Mouse (Mus musculus) hindbrain, embryonic 13.5 days (tissue): ENCODE measurements around the gene Foxa1. TPM values are rescaled to one million over a fixed set of nuclear protein-coding genes. Genes with fewer than 3 reads are reported as not detected.

Experiments
- ATAC-seq: fragments of 200-750 bp; cut with Nextera tagmentation; 2 replicates; pipeline ENCODE4 v1.8.0; 2017; ENCODE audit warnings: moderate TSS enrichment; ENCODE audit not compliant: low FRiP score
- H3K27ac ChIP-seq: fragments of 300-500 bp; sonication (generic); 2 replicates; pipeline ENCODE4 v1.5.1; 2015; ENCODE audit warnings: inconsistent platforms, mild to moderate bottlenecking, moderate library complexity
- H3K27me3 ChIP-seq: fragments of 300-500 bp; sonication (generic); 2 replicates; pipeline ENCODE4 v1.6.1; 2015; ENCODE audit warnings: mild to moderate bottlenecking, inconsistent platforms
- H3K36me3 ChIP-seq: fragments of 300-500 bp; sonication (generic); 2 replicates; pipeline ENCODE4 v1.6.1; 2015; ENCODE audit warnings: mild to moderate bottlenecking, inconsistent platforms
- H3K4me1 ChIP-seq: fragments of 300-500 bp; sonication (generic); replicated peaks from 2 replicates; pipeline ENCODE4 v1.6.1; 2015; ENCODE audit warnings: inconsistent platforms
- H3K4me2 ChIP-seq: fragments of 300-500 bp; sonication (generic); 2 replicates; pipeline ENCODE4 v1.6.1; 2015; ENCODE audit warnings: inconsistent platforms, mild to moderate bottlenecking, moderate library complexity
- H3K4me3 ChIP-seq: fragments of 300-500 bp; sonication (generic); 2 replicates; pipeline ENCODE4 v1.5.1; 2015; ENCODE audit warnings: mild to moderate bottlenecking, inconsistent platforms
- H3K9ac ChIP-seq: fragments of 300-500 bp; sonication (generic); 2 replicates; pipeline ENCODE4 v1.6.1; 2015; ENCODE audit warnings: mild to moderate bottlenecking, inconsistent platforms
- H3K9me3 ChIP-seq: fragments of 300-500 bp; sonication (generic); 2 replicates; pipeline ENCODE4 v1.6.1; 2016; ENCODE audit warnings: inconsistent platforms
- WGBS: fragments of 180-500 bp; shearing (Covaris S2); methylation state at CpG from one replicate; pipeline ENCODE4 v1.1.7; 2015; 5-methylcytosine and 5-hydroxymethylcytosine counted together
- polyA plus RNA-seq: library from polyadenylated mRNA; unstranded; fragments of >200 nt; fragmentation: Nextera tagmentation; extraction: Ambion mirVana; gene quantifications from 2 replicates; pipeline ENCODE4 v1.2.1, GENCODE M21; 2015

The Foxa1 gene
- polyA plus RNA-seq, 1 experiment from 2014 or later: 0.43 TPM

GRCm38 (mm10) chr12:57537791-57538587 is 8.7 kb downstream of the Foxa1 start:
- WGBS: under 1% methylated on average over 21 of the region's 21 CpGs
- Histone ChIP-seq H3K27ac (no peak overlapping the region), H3K27me3 (peaks cover 91% of the 10 kb centered on the region), H3K4me3 (peak overlapping the region; percentile 23; the same call in 1 of the 2 replicates), H3K9me3 (no peaks in the 10 kb centered on the region), H3K4me2 (peak overlapping the region; percentile 35), H3K9ac (no peak overlapping the region), H3K36me3 (no peaks in the 10 kb centered on the region), H3K4me1 (peaks cover 11% of the 10 kb centered on the region)
- ATAC-seq: no peak

GRCm38 (mm10) chr12:57536909-57537670 is 9.6 kb downstream of the Foxa1 start:
- no peak overlapping the region for H3K27ac ChIP-seq
- 5% methylated on average over 11 of the region's 11 CpGs for WGBS
- ATAC-seq: no peak

GRCm38 (mm10) chr12:57536056-57536908 is 10.4 kb downstream of the Foxa1 start:
- no peak overlapping the region for H3K27ac ChIP-seq
- H3K27me3 ChIP-seq: peaks cover 91% of the 10 kb centered on the region
- WGBS: under 1% methylated on average over 25 of the region's 25 CpGs
- ATAC-seq: no peak
- no peaks in the 10 kb centered on the region for H3K36me3 ChIP-seq
- no peak overlapping the region for H3K9ac ChIP-seq
- H3K9me3 ChIP-seq: no peaks in the 10 kb centered on the region
- no peak overlapping the region for H3K4me2 ChIP-seq
- no peak overlapping the region for H3K4me3 ChIP-seq
- H3K4me1 ChIP-seq: peaks cover 11% of the 10 kb centered on the region

More at GRCm38 (mm10) chr12:57536909-57537670, 9.6 kb downstream of the Foxa1 start:
- Histone ChIP-seq H3K4me2 (no peak overlapping the region), H3K9ac (no peak overlapping the region), H3K4me1 (peaks cover 11% of the 10 kb centered on the region), H3K36me3 (no peaks in the 10 kb centered on the region), H3K9me3 (no peaks in the 10 kb centered on the region), H3K4me3 (no peak overlapping the region), H3K27me3 (peaks cover 91% of the 10 kb centered on the region)

GRCm38 (mm10) chr12:57534879-57535611 is 11.7 kb downstream of the Foxa1 start:
- no peak overlapping the region for H3K9ac ChIP-seq
- H3K4me3 ChIP-seq: no peak overlapping the region
- peak; percentile 76 for ATAC-seq
- 0 out of 2 replicates have a peak overlapping the region, but pooled peaks have one; percentile 21 for H3K4me2 ChIP-seq
- H3K9me3 ChIP-seq: no peaks in the 10 kb centered on the region
- peaks cover 95% of the 10 kb centered on the region for H3K27me3 ChIP-seq
- 1% methylated on average over 33 of the region's 39 CpGs for WGBS
- H3K27ac ChIP-seq: no peak overlapping the region
- H3K4me1 ChIP-seq: peaks cover 16% of the 10 kb centered on the region
- no peaks in the 10 kb centered on the region for H3K36me3 ChIP-seq

GRCm38 (mm10) chr12:57534517-57534878 is 12.2 kb downstream of the Foxa1 start:
- WGBS: 3% methylated on average over 5 of the region's 6 CpGs
- Histone ChIP-seq H3K4me3 (no peak overlapping the region), H3K4me1 (peaks cover 16% of the 10 kb centered on the region), H3K36me3 (no peaks in the 10 kb centered on the region), H3K9me3 (no peaks in the 10 kb centered on the region), H3K27ac (no peak overlapping the region), H3K9ac (no peak overlapping the region), H3K4me2 (0 out of 2 replicates have a peak overlapping the region, but pooled peaks have one; percentile 21), H3K27me3 (peaks cover 94% of the 10 kb centered on the region)
- peak; percentile 51 for ATAC-seq

GRCm38 (mm10) chr12:57530474-57530873 is 16.2 kb downstream of the Foxa1 start:
- ATAC-seq: 0 out of 2 replicates have a peak, but pooled peaks have one; percentile 37
- H3K9ac ChIP-seq: no peak overlapping the region
- H3K4me2 ChIP-seq: no peak overlapping the region
- H3K36me3 ChIP-seq: no peaks in the 10 kb centered on the region
- WGBS: 2% methylated on average over 9 of the region's 9 CpGs
- peaks cover 90% of the 10 kb centered on the region for H3K27me3 ChIP-seq
- H3K4me1 ChIP-seq: peaks cover 8% of the 10 kb centered on the region
- H3K27ac ChIP-seq: no peak overlapping the region
- H3K9me3 ChIP-seq: no peaks in the 10 kb centered on the region
- H3K4me3 ChIP-seq: no peak overlapping the region

- Histone ChIP-seq H3K27me3 (peaks cover 72% of the 10 kb centered on the region), H3K4me1 (0 out of 2 replicates have a peak, but pooled peaks cover 5% of the 10 kb centered on the region), H3K36me3 (no peaks in the 10 kb centered on the region), H3K4me2 (no peak overlapping the region), H3K27ac (no peak overlapping the region), H3K9me3 (no peaks in the 10 kb centered on the region), H3K9ac (no peak overlapping the region), H3K4me3 (no peak overlapping the region)
- 83% methylated on average over 4 of the region's 4 CpGs for WGBS
- no peak for ATAC-seq
These were observed 18.4 kb downstream of the Foxa1 start for GRCm38 (mm10) chr12:57528335-57528734.

- Histone ChIP-seq H3K9ac (no peak overlapping the region), H3K4me3 (no peak overlapping the region), H3K9me3 (no peaks in the 10 kb centered on the region), H3K27me3 (0 out of 2 replicates have a peak, but pooled peaks cover 3% of the 10 kb centered on the region), H3K36me3 (no peaks in the 10 kb centered on the region), H3K4me2 (no peak overlapping the region), H3K4me1 (no peaks in the 10 kb centered on the region), H3K27ac (no peak overlapping the region)
- 38% methylated on average over 12 of the region's 12 CpGs for WGBS
- no peak for ATAC-seq
These were observed 30.9 kb downstream of the Foxa1 start for GRCm38 (mm10) chr12:57515702-57516377.

GRCm38 (mm10) chr12:57514552-57514951 is 32.2 kb downstream of the Foxa1 start:
- H3K4me1 ChIP-seq: no peaks in the 10 kb centered on the region
- H3K4me2 ChIP-seq: no peak overlapping the region
- H3K36me3 ChIP-seq: no peaks in the 10 kb centered on the region
- 55% methylated on average over 1 of the region's 1 CpGs for WGBS
- H3K27ac ChIP-seq: no peak overlapping the region
- no peak overlapping the region for H3K9ac ChIP-seq
- no peak overlapping the region for H3K4me3 ChIP-seq
- ATAC-seq: no peak
- 0 out of 2 replicates have a peak, but pooled peaks cover 3% of the 10 kb centered on the region for H3K27me3 ChIP-seq
- H3K9me3 ChIP-seq: no peaks in the 10 kb centered on the region

GRCm38 (mm10) chr12:57511560-57511959 is 35.2 kb downstream of the Foxa1 start:
- H3K4me3 ChIP-seq: no peak overlapping the region
- H3K27me3 ChIP-seq: no peaks in the 10 kb centered on the region
- WGBS: 90% methylated on average over 5 of the region's 5 CpGs
- ATAC-seq: no peak
- H3K27ac ChIP-seq: no peak overlapping the region
- H3K4me2 ChIP-seq: no peak overlapping the region
- H3K9me3 ChIP-seq: no peaks in the 10 kb centered on the region
- H3K9ac ChIP-seq: no peak overlapping the region
- H3K36me3 ChIP-seq: no peaks in the 10 kb centered on the region
- H3K4me1 ChIP-seq: no peaks in the 10 kb centered on the region

GRCm38 (mm10) chr12:57511127-57511526 is 35.6 kb downstream of the Foxa1 start:
- Histone ChIP-seq H3K4me3 (no peak overlapping the region), H3K9me3 (no peaks in the 10 kb centered on the region), H3K27me3 (no peaks in the 10 kb centered on the region), H3K36me3 (no peaks in the 10 kb centered on the region), H3K9ac (no peak overlapping the region), H3K27ac (no peak overlapping the region), H3K4me2 (no peak overlapping the region), H3K4me1 (no peaks in the 10 kb centered on the region)
- no peak for ATAC-seq
- WGBS: 89% methylated on average over 4 of the region's 4 CpGs
